Mouse (Mus musculus) forebrain, postnatal 0 days (tissue): ENCODE results near the gene Aebp2. TPM values are rescaled to one million over a fixed set of nuclear protein-coding genes. Genes with fewer than 3 reads are reported as not detected.

Source experiments
- ATAC-seq: fragments of 200-750 bp; cut with Nextera tagmentation; 2 replicates; pipeline ENCODE4 v1.8.0; 2017; ENCODE audit warnings: mild to moderate bottlenecking, moderate library complexity
- DNase-seq: peaks from one replicate; pipeline ENCODE4 v3.0.0-alpha.2; 2015
- H3K27ac ChIP-seq: fragments of 300-500 bp; sonication (generic); 2 replicates; pipeline ENCODE4 v1.5.1; 2014; ENCODE audit warnings: low read depth, mild to moderate bottlenecking, antibody characterized with exemption, low read length, moderate library complexity, mixed read lengths
- H3K27me3 ChIP-seq: fragments of 300-500 bp; sonication (generic); 2 replicates; pipeline ENCODE4 v1.6.1; 2014; ENCODE audit warnings: mild to moderate bottlenecking, low read length, mixed read lengths; ENCODE audit not compliant: insufficient read depth
- H3K36me3 ChIP-seq: fragments of 300-500 bp; sonication (generic); 2 replicates; pipeline ENCODE4 v1.6.1; 2014; ENCODE audit warnings: mild to moderate bottlenecking, moderate library complexity; ENCODE audit not compliant: insufficient read depth
- H3K4me1 ChIP-seq: fragments of 300-500 bp; sonication (generic); 2 replicates; pipeline ENCODE4 v1.6.1; 2014; ENCODE audit warnings: antibody characterized with exemption; ENCODE audit not compliant: insufficient read depth
- H3K4me2 ChIP-seq: fragments of 300-500 bp; sonication (generic); 2 replicates; pipeline ENCODE4 v1.6.1; 2014; ENCODE audit warnings: low read depth, mild to moderate bottlenecking, moderate library complexity
- H3K4me3 ChIP-seq: fragments of 300-500 bp; sonication (generic); 2 replicates; pipeline ENCODE4 v1.5.1; 2014; ENCODE audit warnings: low read depth, low read length, mixed read lengths
- H3K9ac ChIP-seq: fragments of 300-500 bp; sonication (generic); 2 replicates; pipeline ENCODE4 v1.6.1; 2014; ENCODE audit warnings: mild to moderate bottlenecking
- H3K9me3 ChIP-seq: fragments of 300-500 bp; sonication (generic); 2 replicates; pipeline ENCODE4 v1.6.1; 2016; ENCODE audit warnings: low read length
- CTCF ChIP-seq: sonication (generic); IDR thresholded peaks from 2 replicates; pipeline ENCODE4 v1.5.1; 2016; ENCODE audit warnings: antibody characterized with exemption, control low read depth, low read depth
- WGBS: fragments of 180-500 bp; shearing (Covaris S2); extraction: QIAGEN DNeasy Blood & Tissue Kit; methylation state at CpG from one replicate; pipeline ENCODE4 v1.1.7; 2014; 5-methylcytosine and 5-hydroxymethylcytosine counted together
- polyA plus RNA-seq: library from polyadenylated mRNA; unstranded; fragments of >200 nt; fragmentation: Nextera tagmentation; extraction: Ambion mirVana; gene quantifications from 2 replicates; pipeline ENCODE4 v1.2.1, GENCODE M21; 2015
- total RNA-seq: library from RNA; depleted of rRNA; stranded (reverse); fragments of >200 nt; gene quantifications from 2 replicates; pipeline ENCODE4 v1.2.3, GENCODE M21; 2014

Aebp2 gene
- total and polyA plus RNA-seq, 2 experiments from 2014 or later = 4.0 to 34.6 TPM

DNA sequence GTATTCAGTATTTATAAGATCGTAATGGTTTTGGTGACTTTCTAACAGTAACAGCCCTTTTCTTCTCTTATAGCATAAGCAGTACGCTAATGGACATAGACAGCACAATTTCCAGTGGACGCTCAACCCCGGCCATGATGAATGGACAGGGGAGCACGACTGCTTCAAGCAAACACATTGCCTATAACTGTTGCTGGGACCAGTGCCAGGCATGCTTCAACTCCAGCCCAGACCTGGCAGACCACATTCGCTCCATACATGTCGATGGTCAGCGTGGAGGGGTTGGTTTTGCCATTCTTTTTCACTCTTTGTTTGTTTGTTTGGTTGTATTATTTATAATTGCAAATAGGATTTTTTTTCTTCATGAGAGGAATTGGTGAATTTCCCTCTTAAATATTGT lies 11.2 kb downstream of the Aebp2 start:
- H3K4me2 ChIP-seq = no peak overlapping the region
- H3K27ac ChIP-seq = no peak overlapping the region
- no peak for DNase-seq
- H3K4me1 ChIP-seq = no peaks in the 10 kb centered on the region
- no peak overlapping the region for H3K9ac ChIP-seq
- no peak overlapping the region for H3K4me3 ChIP-seq
- H3K27me3 ChIP-seq = no peaks in the 10 kb centered on the region
- peaks cover 20% of the 10 kb centered on the region for H3K36me3 ChIP-seq
- TF ChIP-seq CTCF = no peak
- no peaks in the 10 kb centered on the region for H3K9me3 ChIP-seq
- no peak for ATAC-seq
- 57% methylated on average over 8 of the region's 8 CpGs for WGBS

DNA sequence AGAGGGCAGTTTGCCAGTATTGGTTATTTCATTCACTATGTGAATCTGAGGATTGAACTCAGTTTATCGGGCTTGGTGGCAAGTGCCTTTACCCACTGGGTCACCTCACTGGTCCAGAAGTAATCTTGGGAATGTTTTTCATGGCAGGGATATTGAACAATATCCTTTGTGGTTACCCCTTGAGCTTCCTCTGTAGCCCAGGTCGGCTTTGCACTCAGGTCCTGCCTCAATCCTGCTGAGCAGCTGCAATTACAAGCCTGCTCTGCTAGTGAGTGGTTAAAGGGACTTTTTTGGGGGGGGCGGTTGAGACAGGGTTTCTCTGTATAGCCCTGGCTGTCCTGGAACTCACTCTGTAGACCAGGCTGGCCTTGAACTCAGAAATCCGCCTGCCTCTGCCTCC lies 13.8 kb downstream of the Aebp2 start:
- H3K27ac ChIP-seq = no peak overlapping the region
- no peak overlapping the region for H3K4me3 ChIP-seq
- TF ChIP-seq CTCF = no peak
- H3K4me1 ChIP-seq = no peaks in the 10 kb centered on the region
- H3K36me3 ChIP-seq = peaks cover 43% of the 10 kb centered on the region
- H3K9me3 ChIP-seq = no peaks in the 10 kb centered on the region
- H3K4me2 ChIP-seq = no peak overlapping the region
- ATAC-seq (no peak), DNase-seq (no peak)
- 91% methylated on average over 4 of the region's 4 CpGs for WGBS
- no peaks in the 10 kb centered on the region for H3K27me3 ChIP-seq
- H3K9ac ChIP-seq = no peak overlapping the region

DNA sequence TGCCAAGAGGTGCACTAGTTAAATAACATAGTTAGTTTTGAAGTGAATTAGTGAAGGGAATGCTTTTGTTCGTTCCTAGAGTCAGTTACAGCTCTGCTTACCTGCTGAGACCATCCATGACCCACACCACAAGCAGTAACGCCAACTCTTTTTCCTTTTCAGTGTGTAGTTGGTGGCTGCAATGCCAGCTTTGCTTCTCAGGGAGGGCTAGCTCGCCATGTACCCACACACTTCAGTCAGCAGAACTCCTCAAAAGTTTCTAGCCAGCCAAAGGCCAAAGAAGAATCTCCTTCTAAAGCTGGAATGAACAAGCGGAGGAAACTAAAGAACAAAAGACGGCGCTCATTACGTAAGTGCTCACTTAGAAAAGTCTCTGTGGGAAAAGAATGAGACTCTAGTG lies 19.5 kb downstream of the Aebp2 start:
- 71% methylated on average over 7 of the region's 7 CpGs for whole genome bisulfite sequencing
- Histone ChIP-seq H3K4me3 (no peak overlapping the region), H3K9me3 (no peaks in the 10 kb centered on the region), H3K4me1 (no peaks in the 10 kb centered on the region), H3K9ac (no peak overlapping the region), H3K27ac (no peak overlapping the region), H3K27me3 (no peaks in the 10 kb centered on the region), H3K36me3 (peaks cover 60% of the 10 kb centered on the region), H3K4me2 (no peak overlapping the region)
- no peak for DNase-seq
- ATAC-seq = no peak
- TF ChIP-seq CTCF = no peak

DNA sequence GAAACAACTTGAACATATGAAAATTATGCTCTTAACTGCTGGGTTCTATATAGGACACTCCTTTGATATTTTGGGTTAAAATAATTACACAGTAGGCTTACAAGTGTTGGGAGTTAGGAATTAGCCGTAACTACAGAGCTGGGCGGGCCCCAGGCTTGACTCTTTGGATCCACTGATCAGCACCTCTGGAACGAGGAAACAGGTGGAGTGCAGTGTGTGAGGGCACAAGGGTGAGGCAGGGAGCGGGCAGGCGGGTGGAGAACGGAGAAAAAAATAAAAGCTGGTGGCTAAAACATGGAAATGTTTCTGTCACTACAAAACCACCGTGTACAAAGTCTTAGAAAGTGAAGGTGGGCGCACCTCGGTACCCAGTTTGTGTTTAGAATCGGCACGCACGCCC lies 20.2 kb downstream of the Aebp2 start:
- no peaks in the 10 kb centered on the region for H3K27me3 ChIP-seq
- H3K9ac ChIP-seq = no peak overlapping the region
- no peaks in the 10 kb centered on the region for H3K9me3 ChIP-seq
- no peaks in the 10 kb centered on the region for H3K4me1 ChIP-seq
- TF ChIP-seq CTCF = no peak
- DNase-seq (no peak), ATAC-seq (no peak)
- H3K4me3 ChIP-seq = no peak overlapping the region
- no peak overlapping the region for H3K4me2 ChIP-seq
- no peak overlapping the region for H3K27ac ChIP-seq
- 92% methylated on average over 12 of the region's 12 CpGs for WGBS
- peaks cover 58% of the 10 kb centered on the region for H3K36me3 ChIP-seq

DNA sequence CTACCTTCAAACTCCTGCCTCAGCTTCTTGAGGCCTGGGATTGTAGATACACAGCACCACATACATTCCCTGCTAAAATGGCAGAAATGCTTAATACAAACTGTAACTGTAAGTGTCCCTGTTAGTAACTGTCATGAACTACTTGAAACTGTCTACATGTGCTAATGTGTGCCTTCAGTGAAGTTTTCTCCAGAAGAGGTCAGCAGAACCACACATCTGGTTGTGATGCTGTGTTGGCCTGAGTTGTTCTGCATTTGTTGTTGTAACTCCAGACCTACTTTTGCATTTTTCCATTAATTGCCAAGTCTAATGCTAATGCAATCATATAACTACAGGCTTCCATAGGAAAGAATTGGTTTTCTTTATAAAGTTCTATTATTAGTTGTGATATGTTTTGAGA lies 23.5 kb downstream of the Aebp2 start:
- no peak for ATAC-seq
- no peak; the same call in 1 of the 2 replicates for TF ChIP-seq CTCF
- Histone ChIP-seq H3K4me2 (no peak overlapping the region), H3K36me3 (peaks cover 39% of the 10 kb centered on the region), H3K27ac (no peak overlapping the region), H3K4me1 (no peaks in the 10 kb centered on the region), H3K27me3 (no peaks in the 10 kb centered on the region), H3K9ac (no peak overlapping the region), H3K9me3 (no peaks in the 10 kb centered on the region), H3K4me3 (no peak overlapping the region)
- DNase-seq = no peak

DNA sequence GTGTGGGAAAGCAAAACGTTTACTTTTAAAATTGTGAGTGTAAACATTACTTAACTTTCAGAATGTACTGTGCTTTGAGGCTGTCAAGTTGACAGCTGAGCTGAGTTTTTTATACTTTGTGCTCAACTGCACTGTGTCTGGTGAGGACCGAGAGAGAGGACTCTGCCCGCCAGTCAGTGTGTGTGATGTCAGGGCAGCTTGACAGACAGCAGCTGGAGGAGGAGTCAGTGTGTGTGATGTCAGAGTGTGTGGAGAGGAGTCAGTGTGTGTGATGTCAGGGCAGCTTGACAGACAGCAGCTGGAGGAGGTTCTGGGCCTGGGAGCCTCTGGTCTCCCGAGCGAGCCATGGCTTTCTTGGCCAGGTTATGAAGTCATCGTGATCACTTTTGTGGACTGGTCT lies 24.4 kb downstream of the Aebp2 start:
- DNase-seq (no peak), ATAC-seq (peak; percentile 5; the same call in 1 of the 2 replicates)
- H3K9me3 ChIP-seq = no peaks in the 10 kb centered on the region
- H3K4me1 ChIP-seq = no peaks in the 10 kb centered on the region
- no peak for TF ChIP-seq CTCF
- H3K9ac ChIP-seq = no peak overlapping the region
- H3K4me3 ChIP-seq = no peak overlapping the region
- no peak overlapping the region for H3K4me2 ChIP-seq
- H3K27ac ChIP-seq = no peak overlapping the region
- H3K36me3 ChIP-seq = peaks cover 36% of the 10 kb centered on the region
- no peaks in the 10 kb centered on the region for H3K27me3 ChIP-seq
- WGBS = 75% methylated on average over 6 of the region's 6 CpGs

DNA sequence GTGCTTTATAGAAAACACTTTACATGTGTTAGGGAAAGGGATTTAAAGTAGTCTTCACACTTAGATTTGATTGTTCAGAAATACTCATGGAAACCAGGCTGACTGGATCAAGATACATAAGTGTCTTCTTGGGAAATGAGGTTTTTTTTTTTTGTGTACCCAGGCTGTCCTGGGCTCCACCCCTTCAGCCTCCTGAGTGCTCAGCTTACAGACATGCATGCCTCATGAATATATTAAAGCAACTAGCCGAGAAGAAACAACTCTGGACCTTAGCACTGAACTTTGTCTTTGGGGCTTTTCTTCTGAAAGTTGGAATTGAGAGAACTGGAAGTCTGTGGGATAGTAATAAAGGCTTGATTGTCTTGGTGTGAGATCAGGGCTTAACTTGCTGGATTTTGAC lies 27.3 kb downstream of the Aebp2 start:
- Histone ChIP-seq H3K36me3 (peaks cover 29% of the 10 kb centered on the region), H3K9ac (no peak overlapping the region), H3K4me3 (no peak overlapping the region), H3K4me2 (no peak overlapping the region), H3K27ac (no peak overlapping the region), H3K27me3 (no peaks in the 10 kb centered on the region), H3K9me3 (no peaks in the 10 kb centered on the region), H3K4me1 (no peaks in the 10 kb centered on the region)
- TF ChIP-seq CTCF = no peak
- ATAC-seq (no peak), DNase-seq (no peak)
- 11% methylated on average over 1 of the region's 1 CpGs for WGBS

DNA sequence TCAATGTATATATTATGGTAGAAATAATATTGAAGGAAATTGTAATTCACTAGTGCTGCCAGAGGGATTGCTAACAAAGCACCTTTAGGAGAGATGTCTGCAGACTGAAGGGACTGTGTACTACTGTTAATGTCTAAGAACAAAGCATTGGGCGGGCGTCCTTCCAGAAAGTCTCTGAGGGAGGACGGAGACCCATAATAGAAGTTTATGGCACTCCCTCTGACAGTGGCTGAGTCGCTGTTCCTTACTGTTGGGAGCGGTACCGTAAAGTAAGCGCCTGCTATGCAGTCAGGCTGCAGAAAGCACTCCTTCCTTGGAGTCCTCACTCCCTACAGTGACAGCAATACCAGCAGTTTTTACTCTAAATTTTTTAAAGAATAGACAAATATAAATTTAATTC lies 29.5 kb downstream of the Aebp2 start:
- no peak for TF ChIP-seq CTCF
- Histone ChIP-seq H3K4me1 (no peaks in the 10 kb centered on the region), H3K27ac (no peak overlapping the region), H3K36me3 (peaks cover 14% of the 10 kb centered on the region), H3K4me2 (no peak overlapping the region), H3K27me3 (no peaks in the 10 kb centered on the region), H3K9me3 (no peaks in the 10 kb centered on the region), H3K9ac (no peak overlapping the region), H3K4me3 (no peak overlapping the region)
- 55% methylated on average over 7 of the region's 7 CpGs for WGBS
- no peak for DNase-seq
- no peak for ATAC-seq
